Mouse (Mus musculus): ENCODE data around the gene Smg7.

- TF ChIP-seq CTCF (IDR thresholded peaks at IDR 0.05; ENCODE audit: insufficient read depth, low read depth, low read length) (no peak), POLR2A (IDR thresholded peaks at IDR 0.05; ENCODE audit: insufficient read depth, low read depth, low read length) (peak; percentile 72)
These were observed at the start of gene Smg7 for GRCm38 (mm10) chr1:152901765-152902664.

Data from olfactory bulb, adult 2 months (tissue).